Mouse (Mus musculus): ENCODE measurements at regions not wholly inside any gene's neighbourhood (a gene's known extent, or its start where the extent isn't known, plus 50 kb on each side); places are given as distances from the start of the nearest gene placed in this dataset.

DNA sequence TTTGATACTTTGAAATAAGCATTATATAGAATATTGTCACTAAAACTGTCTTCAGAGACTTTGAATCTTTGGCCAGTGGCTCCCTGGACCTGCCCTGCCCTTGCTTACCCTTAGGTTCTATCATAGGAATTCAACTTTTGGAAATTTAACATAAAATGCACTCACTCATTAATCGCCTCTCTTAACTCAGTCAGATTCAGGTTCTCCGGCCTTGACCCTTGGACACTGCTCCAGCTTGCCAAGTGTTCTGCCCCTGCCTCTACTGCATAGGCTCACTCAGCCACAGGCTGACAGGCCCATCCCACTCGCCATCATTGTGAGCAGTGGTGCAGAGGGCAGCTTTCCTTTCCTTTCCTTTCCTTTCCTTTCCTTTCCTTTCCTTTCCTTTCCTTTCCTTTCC is 50.2 kb upstream of the Irx2 start:
- 88% methylated on average over 3 of the region's 3 CpGs for WGBS
- no peak for ATAC-seq (ENCODE audit: low FRiP score, low TSS enrichment)
- no peaks in the 10 kb centered on the region for H3K36me3 ChIP-seq (ENCODE audit: control insufficient read depth, insufficient read depth, low read length)
- no peak overlapping the region for H3K9ac ChIP-seq (replicated peaks; ENCODE audit: low read length)
- no peaks in the 10 kb centered on the region for H3K27me3 ChIP-seq (ENCODE audit: control insufficient read depth, insufficient read depth, low read length)
- H3K4me1 ChIP-seq (ENCODE audit: control insufficient read depth, insufficient read depth, low read length) = peaks cover 7% of the 10 kb centered on the region; the same call in 1 of the 2 replicates
- H3K9me3 ChIP-seq (ENCODE audit: control insufficient read depth, low read length) = peaks cover 7% of the 10 kb centered on the region; the same call in 1 of the 2 replicates
- H3K27ac ChIP-seq (replicated peaks; ENCODE audit: low read depth, low read length) = no peak overlapping the region
- no peak for DNase-seq
- no peak overlapping the region for H3K4me3 ChIP-seq (replicated peaks; ENCODE audit: low read depth, low read length)
- no peak overlapping the region for H3K4me2 ChIP-seq (ENCODE audit: low read length)
